Mouse (Mus musculus) intestine, postnatal 0 days (tissue): ENCODE data around the gene Ciao1. TPM values are rescaled to one million over a fixed set of nuclear protein-coding genes. Genes with fewer than 3 reads are reported as not detected.

Experiments
- ATAC-seq: fragments of 200-750 bp; cut with Nextera tagmentation; 2 replicates; pipeline ENCODE4 v1.8.0; 2017; ENCODE audit warnings: mild to moderate bottlenecking, moderate TSS enrichment, moderate library complexity
- H3K27ac ChIP-seq: fragments of 300-500 bp; sonication (generic); 2 replicates; pipeline ENCODE4 v1.5.1; 2014; ENCODE audit warnings: mild to moderate bottlenecking, low read depth, low read length, moderate library complexity
- H3K27me3 ChIP-seq: fragments of 300-500 bp; sonication (generic); replicated peaks from 2 replicates; pipeline ENCODE4 v1.6.1; 2014; ENCODE audit warnings: low read length, mixed read lengths; ENCODE audit not compliant: control insufficient read depth, insufficient read depth
- H3K36me3 ChIP-seq: fragments of 300-500 bp; sonication (generic); 2 replicates; pipeline ENCODE4 v1.6.1; 2014; ENCODE audit warnings: mild to moderate bottlenecking, moderate library complexity; ENCODE audit not compliant: control insufficient read depth, insufficient read depth
- H3K4me1 ChIP-seq: fragments of 300-500 bp; sonication (generic); replicated peaks from 2 replicates; pipeline ENCODE4 v1.6.1; 2014; ENCODE audit warnings: antibody characterized with exemption, low read length, mixed read lengths; ENCODE audit not compliant: control insufficient read depth, insufficient read depth
- H3K4me2 ChIP-seq: fragments of 300-500 bp; sonication (generic); replicated peaks from 2 replicates; pipeline ENCODE4 v1.6.1; 2014; ENCODE audit warnings: low read depth, mild to moderate bottlenecking, moderate library complexity
- H3K4me3 ChIP-seq: fragments of 300-500 bp; sonication (generic); 2 replicates; pipeline ENCODE4 v1.5.1; 2014; ENCODE audit warnings: low read depth, low read length
- H3K9ac ChIP-seq: fragments of 300-500 bp; sonication (generic); 2 replicates; pipeline ENCODE4 v1.6.1; 2014; ENCODE audit warnings: mild to moderate bottlenecking, low read depth, low read length
- H3K9me3 ChIP-seq: fragments of 300-500 bp; sonication (generic); 2 replicates; pipeline ENCODE4 v1.6.1; 2016; ENCODE audit warnings: mixed run types; ENCODE audit not compliant: control insufficient read depth
- CTCF ChIP-seq: sonication (generic); IDR thresholded peaks from 2 replicates; pipeline ENCODE4 v1.5.1; 2016; ENCODE audit warnings: low read depth, mild to moderate bottlenecking, control low read depth, antibody characterized with exemption, moderate library complexity
- WGBS: fragments of 180-500 bp; shearing (Covaris S2); extraction: QIAGEN DNeasy Blood & Tissue Kit; methylation state at CpG from one replicate; pipeline ENCODE4 v1.1.7; 2014; 5-methylcytosine and 5-hydroxymethylcytosine counted together
- polyA plus RNA-seq: library from polyadenylated mRNA; unstranded; fragments of >200 nt; fragmentation: Nextera tagmentation; extraction: Ambion mirVana; gene quantifications from 2 replicates; pipeline ENCODE4 v1.2.1, GENCODE M21; 2015

The Ciao1 gene
- polyA plus RNA-seq, 1 experiment from 2014 or later, result 38.3 TPM

GRCm38 (mm10) chr2:127251457-127251856 is 3.8 kb upstream of the Ciao1 start:
- H3K4me3 ChIP-seq, result no peak overlapping the region
- H3K4me2 ChIP-seq, result no peak overlapping the region
- no peak overlapping the region for H3K9ac ChIP-seq
- H3K36me3 ChIP-seq, result peaks cover 16% of the 10 kb centered on the region; the same call in 1 of the 2 replicates
- no peak for ATAC-seq
- H3K9me3 ChIP-seq, result no peaks in the 10 kb centered on the region
- WGBS, result 73% methylated on average over 3 of the region's 3 CpGs
- peaks cover 5% of the 10 kb centered on the region for H3K4me1 ChIP-seq
- no peak for TF ChIP-seq CTCF
- no peaks in the 10 kb centered on the region for H3K27me3 ChIP-seq
- H3K27ac ChIP-seq, result peak overlapping the region; percentile 29; the same call in 1 of the 2 replicates

- Histone ChIP-seq H3K9me3 (no peaks in the 10 kb centered on the region), H3K27ac (no peak overlapping the region), H3K9ac (no peak overlapping the region), H3K4me2 (no peak overlapping the region), H3K36me3 (peaks cover 14% of the 10 kb centered on the region; the same call in 1 of the 2 replicates), H3K4me1 (peaks cover 5% of the 10 kb centered on the region), H3K27me3 (no peaks in the 10 kb centered on the region), H3K4me3 (no peak overlapping the region)
- 90% methylated on average over 9 of the region's 9 CpGs for WGBS
- no peak for TF ChIP-seq CTCF
- no peak for ATAC-seq
These were observed 2.8 kb upstream of the Ciao1 start for GRCm38 (mm10) chr2:127250291-127251008.

GRCm38 (mm10) chr2:127248334-127249004 is 853 bp upstream of the Ciao1 start:
- under 1% methylated on average over 38 of the region's 39 CpGs for WGBS
- peak; percentile 53 for TF ChIP-seq CTCF
- Histone ChIP-seq H3K4me2 (peak overlapping the region; percentile 94), H3K27me3 (no peaks in the 10 kb centered on the region), H3K9ac (peak overlapping the region; percentile 96), H3K4me3 (peak overlapping the region; percentile 92), H3K4me1 (peaks cover 5% of the 10 kb centered on the region), H3K27ac (peak overlapping the region; percentile 82), H3K36me3 (peaks cover 28% of the 10 kb centered on the region), H3K9me3 (no peaks in the 10 kb centered on the region)
- ATAC-seq, result peak; percentile 34

- Histone ChIP-seq H3K4me2 (no peak overlapping the region), H3K27me3 (no peaks in the 10 kb centered on the region), H3K9me3 (no peaks in the 10 kb centered on the region), H3K36me3 (peaks cover 84% of the 10 kb centered on the region), H3K4me1 (no peaks in the 10 kb centered on the region), H3K27ac (no peak overlapping the region), H3K4me3 (no peak overlapping the region), H3K9ac (no peak overlapping the region)
- WGBS, result 98% methylated on average over 2 of the region's 2 CpGs
- TF ChIP-seq CTCF, result no peak
- no peak for ATAC-seq
These were observed 7.6 kb downstream of the Ciao1 start for GRCm38 (mm10) chr2:127240065-127240464.

- no peak for ATAC-seq
- Histone ChIP-seq H3K4me1 (no peaks in the 10 kb centered on the region), H3K4me2 (no peak overlapping the region), H3K27me3 (no peaks in the 10 kb centered on the region), H3K27ac (no peak overlapping the region), H3K4me3 (no peak overlapping the region), H3K9me3 (no peaks in the 10 kb centered on the region), H3K9ac (no peak overlapping the region), H3K36me3 (peaks cover 91% of the 10 kb centered on the region)
- no peak for TF ChIP-seq CTCF
- WGBS, result 88% methylated on average over 11 of the region's 11 CpGs
These were observed 9.6 kb downstream of the Ciao1 start for GRCm38 (mm10) chr2:127237897-127238610.

- Histone ChIP-seq H3K4me2 (no peak overlapping the region), H3K36me3 (peaks cover 94% of the 10 kb centered on the region), H3K9ac (no peak overlapping the region), H3K27ac (0 out of 2 replicates have a peak overlapping the region, but pooled peaks have one; percentile 28), H3K9me3 (0 out of 2 replicates have a peak, but pooled peaks cover 4% of the 10 kb centered on the region), H3K4me3 (no peak overlapping the region), H3K4me1 (no peaks in the 10 kb centered on the region), H3K27me3 (no peaks in the 10 kb centered on the region)
- TF ChIP-seq CTCF, result no peak; the same call in 1 of the 2 replicates
- ATAC-seq, result no peak
- WGBS, result 96% methylated on average over 3 of the region's 3 CpGs
These were observed 22.4 kb downstream of the Ciao1 start for GRCm38 (mm10) chr2:127225261-127225660.
